Mouse (Mus musculus): ENCODE measurements at regions not wholly inside any gene's neighbourhood (a gene's known extent, or its start where the extent isn't known, plus 50 kb on each side); places are given as distances from the start of the nearest gene placed in this dataset.

DNA sequence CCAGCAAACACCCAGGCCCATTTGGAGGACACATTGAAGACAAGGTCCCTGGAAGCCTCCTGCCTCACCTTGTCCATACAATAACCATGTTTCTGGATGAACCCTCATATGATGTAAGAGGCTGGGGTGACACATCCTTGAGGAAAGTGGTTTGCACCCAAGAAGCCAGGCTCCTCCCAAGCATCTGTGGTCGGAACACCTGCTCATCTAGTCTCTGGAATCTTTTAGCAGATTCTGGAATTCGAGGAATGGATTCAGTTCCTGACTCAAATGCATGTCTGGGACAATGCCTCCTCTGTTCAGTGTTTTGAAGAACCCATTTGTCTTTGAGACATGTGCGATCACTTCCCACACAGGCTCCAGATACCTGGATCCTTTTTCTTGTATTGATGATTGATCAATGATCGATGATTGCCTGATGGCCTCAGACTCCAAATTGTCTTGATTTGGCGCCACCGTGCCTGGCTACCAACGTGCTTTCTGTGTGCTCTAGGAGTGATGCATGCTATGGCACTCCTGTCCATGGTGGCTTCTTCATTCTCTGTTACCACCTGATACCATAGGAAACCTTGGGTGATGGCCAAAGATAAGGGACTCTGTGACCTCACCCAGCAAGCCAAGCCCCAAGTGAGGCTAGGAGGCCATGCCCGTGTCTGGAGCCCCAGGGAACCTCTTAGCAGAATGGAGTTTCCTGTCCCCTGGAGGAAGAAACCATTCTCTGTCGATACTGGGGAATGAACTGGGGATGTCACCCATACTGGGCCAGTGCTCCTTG, 126.7 kb downstream of the Mn1 start:
- in situ Hi-C loops (cut with MboI; ENCODE audit: low sequenced_read_pairs) = no loop called here

DNA sequence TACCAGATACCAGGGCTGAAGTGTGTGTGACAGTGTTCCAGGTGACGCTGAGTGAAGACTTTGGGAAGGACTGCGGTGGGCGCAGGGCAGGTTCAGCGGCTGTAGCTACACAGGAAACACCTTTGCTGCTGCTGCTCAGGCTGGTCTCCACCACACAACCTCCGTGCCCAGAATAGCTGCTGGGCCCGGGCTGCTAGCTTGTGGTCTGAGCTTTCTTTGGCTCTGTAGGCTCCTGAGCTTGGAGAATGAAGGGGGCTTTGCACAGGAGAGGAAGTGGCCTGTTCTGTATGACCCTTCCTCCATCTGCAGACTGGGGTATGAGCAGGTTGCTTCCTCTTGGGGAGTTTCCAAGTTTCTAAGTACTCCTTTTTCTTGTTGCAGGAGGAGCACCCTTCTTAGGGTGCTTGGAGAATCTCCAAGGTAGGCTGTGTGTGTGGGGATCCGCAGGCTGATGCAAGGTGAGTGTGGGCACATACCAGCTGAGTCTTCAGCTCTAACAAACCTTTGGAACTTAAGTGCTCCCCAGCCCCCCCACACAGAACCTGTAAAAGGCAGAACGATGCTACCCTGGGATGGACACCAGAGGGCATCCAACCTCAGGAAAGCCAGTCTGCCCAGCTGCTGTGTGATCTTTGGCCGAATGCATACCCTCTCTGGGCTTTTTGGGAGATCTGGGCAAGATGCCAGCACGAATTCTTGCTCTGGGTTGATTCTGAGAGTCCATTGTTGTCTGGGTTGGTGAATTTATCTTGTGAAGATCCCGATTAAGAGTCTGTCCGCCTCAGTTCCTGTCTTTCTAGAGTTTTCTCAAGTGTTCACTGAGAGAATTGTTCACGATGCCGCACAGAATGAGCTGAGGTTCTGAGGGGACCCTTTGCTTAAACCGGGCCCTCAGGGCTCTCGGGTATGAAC, 136.6 kb downstream of the Mn1 start:
- in situ Hi-C loops (cut with MboI; ENCODE audit: low sequenced_read_pairs) = no loop called here

DNA sequence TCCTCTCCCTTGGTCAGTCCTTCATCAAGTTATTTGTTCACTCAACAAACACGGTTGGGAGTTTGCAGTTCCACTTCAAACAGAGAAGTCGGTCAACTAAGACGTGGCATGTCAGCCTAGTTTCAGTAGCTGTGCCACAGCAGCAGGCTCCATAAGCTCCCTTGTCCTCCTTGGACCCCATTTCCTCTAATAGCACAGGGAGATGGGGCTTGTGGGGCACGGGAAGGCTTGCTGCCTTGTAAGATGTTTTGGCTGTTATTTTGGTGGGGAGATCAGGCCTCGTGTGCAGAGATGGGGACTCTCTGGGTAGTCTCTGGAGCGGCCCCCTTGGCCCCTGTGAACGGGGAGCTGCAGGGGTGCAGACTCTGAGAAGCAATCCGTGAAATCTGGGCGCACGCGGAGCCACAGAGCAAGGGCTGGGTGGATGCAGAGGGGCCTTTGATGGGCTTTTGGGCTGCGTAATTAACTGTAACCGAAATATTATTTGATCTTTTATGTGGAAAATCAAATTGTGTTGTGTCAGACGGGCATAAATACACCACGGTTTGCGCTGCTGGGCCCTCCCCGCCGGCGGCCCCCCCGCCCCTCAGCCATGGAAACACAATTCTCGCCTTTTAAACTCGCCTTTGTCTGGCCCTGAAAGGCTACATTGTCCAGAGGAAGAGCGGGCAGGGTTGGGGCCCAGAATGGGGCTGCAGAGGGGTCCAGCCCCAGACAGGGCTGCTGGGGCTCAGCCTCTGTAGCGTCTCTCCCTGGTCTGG, 137.6 kb downstream of the Mn1 start:
- in situ Hi-C loops (cut with MboI; ENCODE audit: low sequenced_read_pairs) = no loop called here

DNA sequence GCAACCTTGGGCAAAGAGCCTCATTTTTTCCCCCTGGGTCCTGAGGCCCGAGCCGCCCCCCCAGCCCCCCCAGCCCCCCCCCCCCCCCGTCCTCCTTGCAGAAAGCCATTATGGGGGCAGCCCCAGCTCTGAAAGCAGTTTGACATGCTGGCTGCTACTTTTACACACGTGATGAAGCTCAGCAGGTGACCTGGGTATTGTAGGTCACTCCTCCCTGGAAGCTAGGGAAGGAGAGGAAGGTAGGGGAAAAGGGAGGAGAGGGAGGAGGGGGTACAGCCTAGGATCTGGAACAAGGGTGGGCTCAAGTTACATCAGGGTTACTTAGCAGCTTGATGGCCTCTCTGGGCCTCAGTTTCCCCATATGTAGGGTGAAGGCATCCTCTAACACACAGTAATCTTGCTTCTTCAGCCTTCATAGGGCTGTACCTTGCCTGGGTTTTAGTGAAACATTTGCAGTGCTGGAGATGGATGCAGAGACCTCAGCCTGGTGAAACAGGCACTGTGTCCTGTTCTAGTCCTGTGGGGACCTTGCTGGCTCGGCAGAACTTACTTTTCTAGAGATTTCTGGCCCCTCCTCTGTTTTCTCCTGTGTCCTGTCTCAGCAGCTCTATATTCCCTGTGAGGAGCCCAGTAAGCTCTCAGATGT, 138.3 kb downstream of the Mn1 start:
- in situ Hi-C loops (cut with MboI; ENCODE audit: low sequenced_read_pairs) = no loop called here

DNA sequence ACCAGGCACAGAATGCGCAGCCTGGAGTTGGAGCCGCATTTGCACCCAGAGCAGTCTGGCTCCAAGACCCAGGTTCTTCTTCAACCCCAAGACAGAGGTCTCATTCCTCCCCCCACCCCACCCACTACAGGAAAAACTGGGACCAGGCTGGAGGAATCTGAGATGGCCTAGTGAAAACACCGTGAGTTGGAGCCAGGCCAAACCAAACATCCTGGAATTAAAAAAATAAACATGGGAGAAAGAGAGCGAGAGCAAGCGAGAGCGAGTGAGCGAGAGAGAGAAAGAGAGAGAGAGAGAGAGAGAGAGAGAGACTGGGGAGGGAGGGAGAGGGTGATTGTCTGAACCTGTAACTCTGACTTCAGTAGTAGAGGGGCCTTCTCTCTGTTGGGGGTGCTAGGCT, 138.8 kb downstream of the Mn1 start:
- in situ Hi-C loops (cut with MboI; ENCODE audit: low sequenced_read_pairs) = no loop called here

DNA sequence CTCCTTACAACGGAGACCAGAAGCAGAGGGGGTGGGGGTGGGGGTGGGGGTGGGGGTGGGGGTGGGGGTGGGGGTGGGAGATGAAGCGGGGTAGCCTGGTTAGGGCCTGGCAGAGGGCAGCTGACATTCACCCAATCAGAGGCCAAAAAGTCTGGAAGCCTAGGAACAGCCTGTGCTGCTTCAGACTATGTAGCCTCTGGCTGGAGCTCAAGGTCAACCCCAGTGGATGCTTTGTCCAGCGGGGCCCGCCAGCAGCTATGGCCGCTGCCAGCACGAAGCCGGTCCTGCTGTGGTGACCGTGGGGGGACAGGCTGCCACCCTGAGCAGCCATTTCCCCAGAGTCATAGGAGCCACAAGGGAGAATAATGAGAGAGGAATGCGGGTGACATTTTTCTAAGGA, 143.3 kb downstream of the Mn1 start:
- in situ Hi-C loops (cut with MboI; ENCODE audit: low sequenced_read_pairs) = no loop called here

DNA sequence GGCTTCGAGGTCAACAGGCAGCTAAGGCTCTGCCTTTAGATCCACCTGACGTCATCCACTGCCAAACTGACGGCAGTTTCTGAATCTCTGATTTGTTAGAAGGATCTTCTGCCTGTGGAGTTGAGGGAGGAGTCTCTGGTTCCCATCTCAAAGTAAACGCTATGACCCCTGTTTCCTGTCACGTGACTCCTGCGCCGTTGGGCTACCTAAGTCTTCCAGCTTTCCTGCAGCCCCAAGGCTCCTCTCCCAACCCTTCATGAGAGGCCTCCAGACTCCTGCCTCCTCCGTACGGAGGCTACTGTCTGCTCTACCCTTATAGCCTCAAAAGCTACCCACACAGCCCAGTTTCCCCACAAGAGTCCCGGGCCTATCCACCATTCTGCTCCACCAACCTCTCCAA, 144.1 kb downstream of the Mn1 start:
- in situ Hi-C loops (cut with MboI; ENCODE audit: low sequenced_read_pairs) = no loop called here

DNA sequence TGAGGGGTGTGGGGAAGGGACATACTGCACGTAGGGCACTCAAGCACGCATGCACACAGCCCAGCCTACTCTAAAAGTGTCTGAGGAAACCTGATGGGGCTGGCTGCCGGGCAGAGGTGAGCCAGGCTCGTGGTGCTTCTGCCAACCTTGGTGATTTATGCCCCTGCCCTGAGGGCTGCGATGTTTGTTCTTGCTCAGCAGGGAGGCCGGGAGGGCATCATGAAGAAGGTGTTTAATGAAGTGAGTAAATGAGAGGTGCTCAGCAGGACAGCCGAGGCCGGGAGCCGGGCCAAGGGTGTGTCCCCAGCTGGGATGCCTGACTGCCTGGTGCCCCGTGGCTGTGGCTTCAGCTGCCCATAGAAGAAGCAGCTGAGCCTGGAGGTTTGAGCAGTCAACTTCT, 153.7 kb downstream of the Mn1 start:
- in situ Hi-C loops (cut with MboI; ENCODE audit: low sequenced_read_pairs) = no loop called here

DNA sequence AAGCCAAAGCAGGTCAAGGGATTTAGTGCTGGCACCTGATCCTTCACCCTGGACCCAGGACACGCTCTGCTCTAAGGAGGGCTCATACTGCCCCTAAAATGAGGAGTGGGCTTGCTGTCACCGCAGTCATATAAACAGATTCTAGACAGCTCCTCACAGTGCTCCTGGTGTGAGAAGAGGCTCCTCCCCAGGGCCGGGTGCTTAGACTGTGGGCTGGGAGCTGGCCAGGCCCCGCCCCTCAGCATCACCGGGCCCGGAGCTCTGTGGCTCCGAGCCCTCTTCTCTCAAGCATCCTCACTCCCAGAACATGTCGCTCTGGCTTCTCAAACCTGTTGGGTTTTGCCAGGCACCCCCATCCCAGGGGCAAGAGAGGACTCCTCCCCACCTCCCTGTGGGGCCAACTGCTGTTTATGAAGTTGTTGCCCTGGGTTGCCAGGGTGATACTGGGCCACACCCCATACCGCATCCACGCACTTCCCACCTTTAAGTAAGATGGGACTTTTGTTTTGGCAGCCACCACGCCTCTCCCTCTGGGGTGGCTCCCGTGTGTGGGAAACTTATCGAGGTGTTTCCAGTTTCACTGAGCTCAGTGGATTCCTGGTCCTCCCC, 156.2 kb downstream of the Mn1 start:
- in situ Hi-C loops (cut with MboI; ENCODE audit: low sequenced_read_pairs) = no loop called here

DNA sequence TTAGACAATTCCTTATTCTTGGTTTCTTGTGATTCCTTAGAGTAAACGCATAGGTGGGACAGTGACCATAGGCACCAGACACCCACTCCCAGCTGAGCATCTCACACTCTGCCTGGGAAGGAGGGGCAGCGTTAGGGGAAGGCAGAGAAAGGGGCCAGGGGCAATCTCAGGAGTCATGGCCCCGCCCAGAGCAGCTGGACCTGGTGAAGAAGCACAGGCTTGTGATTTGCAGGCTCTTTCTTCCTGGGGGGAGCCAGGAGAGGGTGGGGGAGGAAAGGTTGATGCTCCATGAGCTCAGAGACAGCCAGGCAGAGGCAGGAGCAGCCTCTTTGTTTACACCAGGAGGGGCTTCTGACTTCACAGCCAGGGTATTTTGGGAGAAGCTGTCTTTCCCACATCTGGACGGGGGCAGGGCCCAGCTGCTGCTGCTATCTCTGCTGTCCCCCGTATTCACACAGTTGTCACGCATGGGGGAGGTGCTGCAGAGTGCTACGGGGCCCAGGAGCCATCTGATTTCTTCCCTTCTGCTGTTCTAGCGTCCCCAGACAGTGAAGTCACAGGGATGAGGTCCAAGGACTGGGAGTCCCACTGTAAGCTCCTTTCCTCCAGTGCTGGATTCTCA, 157.2 kb downstream of the Mn1 start:
- in situ Hi-C loops (cut with MboI; ENCODE audit: low sequenced_read_pairs) = no loop called here

DNA sequence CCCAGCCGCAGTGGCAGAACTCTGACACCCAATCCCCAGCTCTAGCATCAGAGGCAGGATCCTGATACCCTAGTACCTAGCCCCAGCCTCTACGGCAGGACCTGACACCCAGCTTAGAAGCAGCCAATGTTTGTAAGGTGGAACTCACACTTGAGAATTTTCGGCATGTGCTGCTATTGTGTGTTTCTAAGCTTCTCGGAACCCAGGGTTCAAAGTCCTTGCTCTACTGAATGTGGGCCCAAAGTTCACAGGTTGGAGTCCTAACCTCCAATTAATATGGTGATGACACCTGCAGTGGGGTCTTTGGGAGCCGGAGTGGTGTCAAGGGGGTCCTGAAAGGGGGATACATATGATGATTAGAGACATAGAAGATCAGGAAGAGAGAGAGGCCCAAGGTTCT, 158.2 kb downstream of the Mn1 start:
- in situ Hi-C loops (cut with MboI; ENCODE audit: low sequenced_read_pairs) = no loop called here

DNA sequence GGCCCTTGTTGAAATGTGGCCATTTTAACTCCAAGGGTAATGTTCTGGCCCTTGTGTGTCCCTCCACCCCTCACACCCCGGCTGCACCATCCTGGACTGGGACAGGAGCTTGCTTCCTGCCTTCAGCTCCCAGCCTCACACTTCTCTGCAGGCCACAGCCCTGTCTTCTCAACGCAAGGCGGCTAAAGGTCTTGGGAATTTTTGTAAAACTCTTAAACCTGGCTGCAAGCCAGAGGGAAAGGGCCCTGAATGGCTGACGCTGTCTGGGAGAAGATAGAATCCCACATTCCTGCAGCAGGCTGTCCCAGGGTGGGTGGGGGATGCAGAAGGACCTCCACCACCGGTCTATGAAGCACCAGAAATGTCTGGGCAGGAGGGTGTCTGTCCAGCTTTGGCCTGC, 156.3 kb upstream of the Gm26897 start:
- in situ Hi-C loops (cut with MboI; ENCODE audit: low sequenced_read_pairs) = no loop called here

DNA sequence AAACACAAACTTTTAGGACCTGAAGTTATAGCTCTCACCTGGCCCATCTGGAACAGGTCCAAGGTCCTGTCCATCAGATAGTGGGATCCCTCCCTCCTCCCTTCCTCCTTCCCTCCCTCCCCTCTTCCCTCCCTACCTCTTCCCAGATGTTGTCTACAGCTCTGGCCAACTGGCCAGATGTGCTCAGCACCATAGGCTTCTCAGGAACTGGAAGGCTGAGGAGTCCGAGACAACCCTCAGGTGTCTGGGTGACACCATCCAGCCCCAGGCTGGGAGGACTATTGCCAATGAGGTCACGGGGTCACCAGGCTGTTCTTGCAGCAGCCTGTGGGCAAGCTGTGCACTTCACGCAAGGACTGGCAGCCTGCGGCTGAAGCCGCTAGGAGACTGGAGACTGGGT, 155.6 kb upstream of the Gm26897 start:
- in situ Hi-C loops (cut with MboI; ENCODE audit: low sequenced_read_pairs) = no loop called here

DNA sequence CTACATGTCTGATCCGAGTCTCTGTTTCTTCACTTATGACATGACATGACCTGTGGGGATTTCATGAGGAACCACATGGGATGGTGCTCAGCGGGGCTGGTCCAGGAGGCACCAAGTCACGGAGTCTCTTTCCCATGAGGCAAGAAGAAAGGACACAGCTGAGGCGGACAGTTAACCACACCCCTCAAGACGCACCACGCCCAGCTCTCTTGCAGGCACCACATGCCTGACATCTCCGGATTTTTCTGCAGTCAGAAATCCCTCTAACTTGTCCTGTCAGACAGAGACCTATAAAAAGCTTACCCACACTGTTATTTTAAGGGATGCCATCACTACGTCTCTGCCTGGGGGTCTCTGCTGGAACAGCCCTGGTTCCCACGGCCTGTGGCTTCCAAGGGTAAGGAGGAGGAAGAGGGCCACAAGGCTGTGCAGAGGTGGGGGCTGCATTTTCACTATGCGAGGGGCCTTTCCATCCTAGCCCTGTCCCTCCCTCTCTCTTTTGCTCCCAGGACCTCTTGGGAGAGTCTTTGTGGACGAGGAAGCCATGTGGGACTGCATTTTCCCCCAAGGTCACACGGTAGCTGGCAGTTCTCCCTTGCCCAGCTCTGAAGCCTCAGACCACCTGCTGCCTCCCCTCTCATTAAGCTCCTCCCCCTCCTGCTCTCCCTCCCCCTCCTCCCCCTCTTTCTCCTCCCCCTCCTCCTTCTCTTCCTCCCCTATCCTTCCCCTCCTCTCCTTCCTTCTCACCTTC, 154.6 kb upstream of the Gm26897 start:
- in situ Hi-C loops (cut with MboI; ENCODE audit: low sequenced_read_pairs) = no loop called here

DNA sequence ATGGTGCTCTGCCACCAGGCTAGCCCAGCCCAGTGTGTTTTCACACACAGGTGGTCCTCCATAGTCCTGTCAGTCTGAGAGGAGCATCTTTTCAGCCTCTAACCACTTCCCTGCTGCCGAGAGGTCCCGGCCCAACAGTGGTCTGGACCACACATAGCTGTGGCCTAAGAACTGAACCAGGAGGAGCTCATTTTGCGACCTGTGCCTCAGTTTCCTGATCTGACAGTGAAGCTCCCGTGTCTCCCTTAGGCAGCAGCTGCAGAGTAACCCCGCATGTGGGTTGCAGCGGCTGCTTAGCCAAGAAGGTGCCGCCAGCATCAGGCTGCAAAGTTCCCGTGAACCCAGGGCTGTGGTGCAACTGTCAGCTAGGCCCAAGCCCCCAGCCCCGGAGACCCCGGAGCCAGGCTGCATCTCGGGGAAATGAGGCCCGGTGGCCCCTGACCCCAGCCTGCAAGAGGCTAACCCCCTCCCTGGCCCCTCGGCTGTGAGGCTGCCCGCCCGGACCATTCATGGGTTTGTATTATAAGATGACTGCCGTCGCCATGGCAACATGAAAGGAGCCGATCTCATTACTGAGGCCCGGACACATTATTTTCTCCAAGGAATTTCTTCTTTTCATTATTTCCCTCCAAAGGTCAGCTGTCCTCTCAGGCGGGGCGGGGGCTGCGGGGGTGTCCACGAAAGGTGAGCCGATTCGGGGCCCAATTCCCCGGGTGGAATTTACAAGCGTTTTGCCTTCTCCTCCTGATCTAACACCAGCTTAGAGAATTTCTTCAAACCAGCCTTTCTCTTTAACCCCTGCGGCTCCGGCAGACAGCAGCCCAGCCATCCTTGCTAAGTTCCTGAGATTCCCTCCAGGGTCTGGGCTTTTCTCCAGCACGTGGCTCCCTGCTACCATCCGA, 152.6 kb upstream of the Gm26897 start:
- in situ Hi-C loops (cut with MboI; ENCODE audit: low sequenced_read_pairs) = no loop called here

DNA sequence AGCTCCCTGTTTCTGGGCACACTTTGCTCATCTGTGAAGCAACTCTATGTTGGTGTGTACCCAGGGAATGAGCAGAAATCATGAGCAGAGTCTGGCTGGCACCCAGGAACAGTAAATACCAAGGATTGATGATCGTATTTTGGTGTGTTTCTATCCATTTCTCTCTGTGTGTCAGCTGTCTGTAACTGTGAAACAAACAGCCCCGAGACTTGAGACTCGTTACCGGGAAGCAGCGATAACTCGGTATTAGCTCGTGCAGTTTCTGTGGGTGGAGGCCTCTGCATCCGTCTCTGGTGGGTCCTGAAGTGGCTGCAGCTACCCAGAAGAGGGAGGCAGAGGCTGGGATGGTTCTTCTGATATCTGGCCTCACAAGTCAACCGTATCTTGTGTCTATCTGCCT, 151.7 kb upstream of the Gm26897 start:
- in situ Hi-C loops (cut with MboI; ENCODE audit: low sequenced_read_pairs) = no loop called here

DNA sequence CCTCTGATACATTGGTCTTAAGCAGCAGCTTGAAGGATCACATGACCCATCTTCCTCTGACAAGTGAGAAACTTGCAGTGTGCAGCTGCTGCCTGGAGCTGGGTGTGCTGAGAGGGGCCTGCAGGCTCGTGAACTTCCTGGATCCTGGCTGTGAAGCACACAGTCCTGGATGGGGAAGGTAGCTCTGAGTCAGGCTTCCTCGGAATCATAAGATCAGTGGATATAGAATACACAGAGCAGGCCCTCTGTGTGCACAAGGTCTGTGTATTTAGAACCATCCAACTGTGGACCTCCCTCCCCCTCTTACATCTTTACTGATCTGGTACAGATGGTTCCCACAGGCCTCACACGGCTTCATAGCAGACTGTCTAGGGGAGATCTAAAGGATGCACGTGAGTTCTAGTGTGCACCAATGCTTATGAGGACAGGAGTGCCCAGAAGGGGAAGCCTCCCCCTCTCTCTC, 143.1 kb upstream of the Gm26897 start:
- in situ Hi-C loops (cut with MboI; ENCODE audit: low sequenced_read_pairs) = no loop called here

DNA sequence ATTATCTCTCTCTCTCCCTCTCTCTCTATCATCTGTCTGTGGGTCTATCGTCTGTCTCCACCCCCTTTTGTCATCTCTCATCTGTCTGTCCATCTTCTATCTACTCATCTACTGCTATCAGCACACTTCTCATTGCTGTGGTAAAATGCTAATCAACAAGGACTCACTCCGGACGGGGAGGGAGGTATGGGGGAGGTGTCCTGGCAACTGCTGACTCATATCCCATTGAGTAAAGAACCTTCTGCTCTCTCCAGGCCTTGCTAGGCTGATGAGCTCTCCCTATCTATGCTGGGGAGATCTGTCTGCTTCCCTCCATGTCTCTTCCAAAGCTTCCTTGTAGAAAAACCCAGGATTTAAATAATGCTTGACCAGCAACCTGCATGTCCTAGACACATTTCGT, 140.9 kb upstream of the Gm26897 start:
- in situ Hi-C loops (cut with MboI; ENCODE audit: low sequenced_read_pairs) = no loop called here

All from CH12F3 (cell line).